Mouse (Mus musculus) limb, embryonic 10.5 days (tissue): ENCODE measurements at regions not wholly inside any gene's neighbourhood (a gene's known extent, or its start where the extent isn't known, plus 50 kb on each side); places are given as distances from the start of the nearest gene placed in this dataset.
"Not testable (repeated sequence)": the region's sequence is repeated elsewhere in the genome, so short reads cannot be mapped to it uniquely, and the experiment has no call there.

Experiments
- DNase-seq: peaks from one replicate; pipeline ENCODE4 v3.0.0-alpha.2; 2017; ENCODE audit warnings: low spot score
- H3K27ac ChIP-seq: fragments of 300-500 bp; sonication (generic); 2 replicates; pipeline ENCODE4 v1.5.1; 2016; ENCODE audit warnings: mild to moderate bottlenecking
- H3K27me3 ChIP-seq: fragments of 300-500 bp; sonication (generic); 2 replicates; pipeline ENCODE4 v1.6.1; 2016; ENCODE audit warnings: low read depth, mild to moderate bottlenecking; ENCODE audit not compliant: poor library complexity, severe bottlenecking
- H3K36me3 ChIP-seq: fragments of 300-500 bp; sonication (generic); 2 replicates; pipeline ENCODE4 v1.6.1; 2016; ENCODE audit warnings: mild to moderate bottlenecking, moderate library complexity
- H3K4me1 ChIP-seq: fragments of 300-500 bp; sonication (generic); 2 replicates; pipeline ENCODE4 v1.6.1; 2016
- H3K4me3 ChIP-seq: fragments of 300-500 bp; sonication (generic); 2 replicates; pipeline ENCODE4 v1.5.1; 2016; ENCODE audit warnings: mild to moderate bottlenecking, moderate library complexity
- H3K9me3 ChIP-seq: fragments of 300-500 bp; sonication (generic); replicated peaks from 2 replicates; pipeline ENCODE4 v1.6.1; 2016; ENCODE audit warnings: mild to moderate bottlenecking
- WGBS: fragments of 180-500 bp; shearing (Covaris S2); methylation state at CpG from one replicate; pipeline ENCODE4 v1.1.7; 2016; 5-methylcytosine and 5-hydroxymethylcytosine counted together

GRCm38 (mm10) chr1:154032669-154033099 lies 132.7 kb upstream of the Teddm2 start:
- Histone ChIP-seq H3K27me3 (no peaks in the 10 kb centered on the region), H3K4me1 (0 out of 2 replicates have a peak, but pooled peaks cover 4% of the 10 kb centered on the region), H3K9me3 (no peaks in the 10 kb centered on the region), H3K36me3 (no peaks in the 10 kb centered on the region), H3K27ac (no peak overlapping the region), H3K4me3 (peak overlapping the region; percentile 32; the same call in 1 of the 2 replicates)
- 16% methylated on average over 14 of the region's 14 CpGs for WGBS
- peak; percentile 63 for DNase-seq

- no peak for DNase-seq
- Histone ChIP-seq H3K4me3 (no peak overlapping the region), H3K9me3 (no peaks in the 10 kb centered on the region), H3K27ac (no peak overlapping the region), H3K4me1 (0 out of 2 replicates have a peak, but pooled peaks cover 4% of the 10 kb centered on the region), H3K36me3 (no peaks in the 10 kb centered on the region), H3K27me3 (no peaks in the 10 kb centered on the region)
- whole genome bisulfite sequencing, result 85% methylated on average over 13 of the region's 13 CpGs
Observed at GRCm38 (mm10) chr1:154033958-154034606, 134.1 kb upstream of the Teddm2 start.

- WGBS, result 73% methylated on average over 4 of the region's 4 CpGs
- Histone ChIP-seq H3K4me1 (0 out of 2 replicates have a peak, but pooled peaks cover 4% of the 10 kb centered on the region), H3K9me3 (no peaks in the 10 kb centered on the region), H3K27ac (no peak overlapping the region), H3K36me3 (no peaks in the 10 kb centered on the region), H3K27me3 (no peaks in the 10 kb centered on the region), H3K4me3 (no peak overlapping the region)
- DNase-seq, result no peak
Observed at GRCm38 (mm10) chr1:154036729-154037270, 136.8 kb upstream of the Teddm2 start.

DNA sequence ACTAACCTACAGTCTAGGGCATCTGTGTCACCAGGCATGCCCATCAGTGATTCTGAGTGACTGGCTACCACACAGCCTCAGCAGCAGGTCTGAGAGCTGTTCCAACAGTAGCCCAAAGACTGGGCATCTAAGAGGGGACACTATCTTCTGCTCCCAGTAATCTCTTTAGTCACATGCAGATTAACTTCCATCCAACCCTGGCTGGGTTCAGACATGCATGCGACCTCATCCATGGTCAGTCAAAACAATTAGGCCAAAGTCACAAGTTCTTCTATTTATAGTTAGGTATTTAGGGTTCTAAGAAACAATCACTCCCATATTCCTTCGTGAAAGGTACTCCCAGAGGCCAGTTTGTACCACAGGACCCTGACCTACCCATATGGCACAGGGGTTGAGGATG lies 138.2 kb upstream of the Teddm2 start:
- H3K36me3 ChIP-seq, result no peaks in the 10 kb centered on the region
- H3K27ac ChIP-seq, result no peak overlapping the region
- no peaks in the 10 kb centered on the region for H3K9me3 ChIP-seq
- no peaks in the 10 kb centered on the region for H3K27me3 ChIP-seq
- 83% methylated on average over 2 of the region's 2 CpGs for WGBS
- no peak overlapping the region for H3K4me3 ChIP-seq
- no peak for DNase-seq
- H3K4me1 ChIP-seq, result no peaks in the 10 kb centered on the region

DNA sequence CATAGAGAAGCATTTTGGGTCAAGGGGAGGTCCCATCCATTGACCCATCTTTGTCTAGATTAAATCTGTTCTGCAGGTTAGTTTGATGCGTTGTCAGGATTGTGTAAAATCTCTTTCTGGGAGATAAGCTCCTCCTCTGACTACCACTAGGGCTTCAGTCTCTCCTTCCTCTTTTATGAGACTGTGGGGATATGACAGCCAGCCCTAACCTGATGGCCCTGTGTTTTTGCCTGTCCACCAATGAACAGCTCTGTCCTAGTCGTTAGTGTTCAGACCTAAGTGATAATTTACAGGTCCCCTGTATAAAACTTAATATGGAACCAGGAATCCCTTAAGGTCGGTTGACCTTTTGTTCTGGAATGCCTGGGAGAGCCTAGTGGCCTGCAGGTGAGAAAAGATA lies 140.9 kb upstream of the Teddm2 start:
- no peaks in the 10 kb centered on the region for H3K4me1 ChIP-seq
- H3K4me3 ChIP-seq, result no peak overlapping the region
- no peaks in the 10 kb centered on the region for H3K27me3 ChIP-seq
- WGBS, result 82% methylated on average over 3 of the region's 3 CpGs
- H3K27ac ChIP-seq, result no peak overlapping the region
- DNase-seq, result no peak
- H3K36me3 ChIP-seq, result no peaks in the 10 kb centered on the region
- H3K9me3 ChIP-seq, result no peaks in the 10 kb centered on the region

GRCm38 (mm10) chr1:154042956-154043355 lies 142.9 kb upstream of the Teddm2 start:
- DNase-seq, result no peak
- no peak overlapping the region for H3K4me3 ChIP-seq
- WGBS, result 70% methylated on average over 2 of the region's 2 CpGs
- H3K27me3 ChIP-seq, result no peaks in the 10 kb centered on the region
- no peak overlapping the region for H3K27ac ChIP-seq
- H3K4me1 ChIP-seq, result no peaks in the 10 kb centered on the region
- H3K9me3 ChIP-seq, result no peaks in the 10 kb centered on the region
- no peaks in the 10 kb centered on the region for H3K36me3 ChIP-seq

DNA sequence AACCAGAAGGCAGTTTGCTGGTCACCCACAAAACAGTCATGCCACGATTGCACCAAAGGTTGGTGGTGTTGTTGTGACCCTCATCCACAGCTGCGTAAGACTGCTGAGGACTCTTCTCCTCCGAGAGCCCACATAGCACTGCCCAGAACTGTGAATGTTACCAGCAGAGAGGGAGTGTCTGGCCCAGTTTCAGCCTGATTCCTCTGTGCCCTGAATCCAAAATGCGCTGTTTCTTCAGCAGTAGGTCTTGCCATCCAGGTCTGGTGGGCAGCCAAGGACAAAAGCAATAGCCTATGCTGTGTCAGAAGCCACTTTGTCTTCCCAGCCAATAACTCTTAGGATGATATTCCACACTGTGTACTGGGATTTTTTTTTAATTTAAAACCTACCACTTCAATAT lies 144.7 kb upstream of the Teddm2 start:
- WGBS, result 88% methylated on average over 4 of the region's 4 CpGs
- Histone ChIP-seq H3K27ac (no peak overlapping the region), H3K4me1 (no peaks in the 10 kb centered on the region), H3K36me3 (no peaks in the 10 kb centered on the region), H3K9me3 (no peaks in the 10 kb centered on the region), H3K4me3 (no peak overlapping the region), H3K27me3 (no peaks in the 10 kb centered on the region)
- no peak for DNase-seq

- H3K27ac ChIP-seq, result no peak overlapping the region
Observed at GRCm38 (mm10) chr1:154045951-154046350, 145.9 kb upstream of the Teddm2 start.

GRCm38 (mm10) chr1:154053641-154054040 lies 147.3 kb upstream of the Zfp648 start:
- Histone ChIP-seq H3K27ac (no peak overlapping the region), H3K4me3 (no peak overlapping the region), H3K27me3 (no peaks in the 10 kb centered on the region), H3K9me3 (no peaks in the 10 kb centered on the region), H3K36me3 (no peaks in the 10 kb centered on the region), H3K4me1 (no peaks in the 10 kb centered on the region)
- WGBS, result 91% methylated on average over 7 of the region's 7 CpGs
- DNase-seq, result no peak

More at GRCm38 (mm10) chr1:154045951-154046350, 145.9 kb upstream of the Teddm2 start:
- Histone ChIP-seq H3K36me3 (no peaks in the 10 kb centered on the region), H3K4me3 (no peak overlapping the region), H3K27me3 (no peaks in the 10 kb centered on the region), H3K9me3 (no peaks in the 10 kb centered on the region), H3K4me1 (no peaks in the 10 kb centered on the region)
- DNase-seq, result no peak

- H3K27ac ChIP-seq, result no peak overlapping the region
- 87% methylated on average over 1 of the region's 1 CpGs for WGBS
Observed at GRCm38 (mm10) chr1:154054874-154055273, 146.1 kb upstream of the Zfp648 start.

DNA sequence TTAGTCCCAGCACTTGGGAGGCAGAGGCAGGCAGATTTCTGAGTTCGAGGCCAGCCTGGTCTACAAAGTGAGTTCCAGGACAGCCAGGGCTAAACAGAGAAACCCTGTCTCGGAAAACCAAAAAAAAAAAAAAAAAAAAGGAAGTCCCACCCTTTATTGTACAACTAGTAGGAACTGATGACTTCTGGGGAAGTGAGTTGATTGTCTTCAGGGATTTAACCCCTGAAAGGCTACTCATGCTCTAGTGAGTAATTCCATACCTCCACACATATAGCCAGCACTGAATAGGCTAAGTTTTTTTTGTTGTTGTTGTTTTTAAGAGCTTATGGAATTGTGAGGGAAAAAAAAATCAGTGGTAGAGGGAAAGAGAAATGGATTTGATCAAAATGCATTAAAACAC lies 139.6 kb upstream of the Zfp648 start:
- H3K4me1 ChIP-seq, DNase-seq, H3K36me3 ChIP-seq, H3K9me3 ChIP-seq, H3K27me3 ChIP-seq, H3K4me3 ChIP-seq, H3K27ac ChIP-seq: not testable (repeated sequence)
- 78% methylated on average over 2 of the region's 2 CpGs for WGBS

More at GRCm38 (mm10) chr1:154054874-154055273, 146.1 kb upstream of the Zfp648 start:
- Histone ChIP-seq H3K4me3 (no peak overlapping the region), H3K9me3 (no peaks in the 10 kb centered on the region), H3K27me3 (no peaks in the 10 kb centered on the region), H3K4me1 (no peaks in the 10 kb centered on the region), H3K36me3 (no peaks in the 10 kb centered on the region)
- no peak for DNase-seq

GRCm38 (mm10) chr1:154061851-154062250 lies 139.1 kb upstream of the Zfp648 start:
- Histone ChIP-seq H3K27me3 (no peaks in the 10 kb centered on the region), H3K27ac (no peak overlapping the region), H3K4me1 (no peaks in the 10 kb centered on the region), H3K4me3 (no peak overlapping the region), H3K36me3 (no peaks in the 10 kb centered on the region), H3K9me3 (no peaks in the 10 kb centered on the region)
- DNase-seq, result no peak
- 89% methylated on average over 1 of the region's 1 CpGs for WGBS

DNA sequence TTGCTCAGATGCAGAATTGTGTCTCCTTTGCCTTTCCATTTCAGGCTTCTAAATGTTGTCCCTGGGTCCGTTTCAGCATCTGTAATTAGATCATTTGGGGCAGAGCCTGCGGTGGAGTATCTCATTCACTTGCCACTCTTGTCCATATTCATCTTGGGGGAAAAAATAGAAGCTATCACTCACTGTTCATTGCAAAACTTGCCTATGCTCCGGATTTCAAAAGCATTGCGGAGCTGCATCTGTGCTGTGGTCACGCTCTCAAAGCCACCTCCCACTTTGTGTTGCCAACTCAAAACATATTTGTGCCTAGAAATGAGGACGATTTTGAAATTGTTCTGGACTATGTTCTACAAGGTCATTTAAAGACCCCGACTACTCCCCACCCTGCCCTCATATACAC lies 138.3 kb upstream of the Zfp648 start:
- DNase-seq, result no peak
- Histone ChIP-seq H3K4me1 (no peaks in the 10 kb centered on the region), H3K36me3 (no peaks in the 10 kb centered on the region), H3K27me3 (no peaks in the 10 kb centered on the region), H3K9me3 (no peaks in the 10 kb centered on the region), H3K4me3 (no peak overlapping the region), H3K27ac (no peak overlapping the region)
- WGBS, result 87% methylated on average over 7 of the region's 7 CpGs

DNA sequence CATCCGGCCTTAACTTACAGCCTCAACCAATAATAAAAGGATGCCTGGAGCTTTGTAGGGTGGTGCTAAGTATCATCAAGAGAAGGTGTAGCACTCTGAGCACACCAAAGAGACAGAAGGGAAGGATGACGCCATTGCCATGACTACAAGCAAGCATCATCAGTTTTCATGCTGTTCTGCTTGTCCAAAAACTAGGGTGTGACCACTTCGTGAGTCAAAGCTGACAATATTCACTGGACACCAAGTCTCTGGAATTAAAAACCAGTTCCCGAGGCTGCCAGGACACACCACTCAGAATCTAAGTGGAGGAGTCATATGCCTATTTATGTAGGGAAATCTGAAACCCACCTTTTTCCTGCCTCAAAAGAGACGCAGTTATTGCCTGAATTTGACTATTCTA lies 136.4 kb upstream of the Zfp648 start:
- no peaks in the 10 kb centered on the region for H3K27me3 ChIP-seq
- no peaks in the 10 kb centered on the region for H3K36me3 ChIP-seq
- no peaks in the 10 kb centered on the region for H3K9me3 ChIP-seq
- no peak overlapping the region for H3K27ac ChIP-seq
- 93% methylated on average over 5 of the region's 5 CpGs for WGBS
- no peak overlapping the region for H3K4me3 ChIP-seq
- no peak for DNase-seq
- no peaks in the 10 kb centered on the region for H3K4me1 ChIP-seq
